Mouse (Mus musculus) testis, adult 2 months (tissue): ENCODE measurements around the gene Krtap3-2. TPM values are rescaled to one million over a fixed set of nuclear protein-coding genes. Genes with fewer than 3 reads are reported as not detected.
A peak's percentile ranks its signal among the peaks of the same experiment; 100 is the strongest.

Experiments used
- H3K27ac ChIP-seq: fragments of 200-500 bp; 2 replicates; pipeline ENCODE4 v1.5.1; 2012; ENCODE audit warnings: low read depth, low read length; ENCODE audit not compliant: control insufficient read depth, insufficient read depth
- H3K27me3 ChIP-seq: fragments of 200-500 bp; 2 replicates; pipeline ENCODE4 v1.6.1; 2012; ENCODE audit warnings: mild to moderate bottlenecking, low read length, moderate library complexity; ENCODE audit not compliant: control insufficient read depth, insufficient read depth
- H3K36me3 ChIP-seq: fragments of 200-500 bp; 2 replicates; pipeline ENCODE4 v1.6.1; 2012; ENCODE audit warnings: mild to moderate bottlenecking, low read length; ENCODE audit not compliant: control insufficient read depth, insufficient read depth
- H3K4me1 ChIP-seq: fragments of 200-500 bp; 2 replicates; pipeline ENCODE4 v1.6.1; 2012; ENCODE audit warnings: low read length; ENCODE audit not compliant: control insufficient read depth, insufficient read depth
- H3K4me3 ChIP-seq: fragments of 200-500 bp; 2 replicates; pipeline ENCODE4 v1.5.1; 2012; ENCODE audit warnings: low read depth, mild to moderate bottlenecking, low read length, moderate library complexity, mixed read lengths; ENCODE audit not compliant: control insufficient read depth
- CTCF ChIP-seq: fragments of 200-500 bp; IDR thresholded peaks from 2 replicates; pipeline ENCODE4 v1.5.1; 2012; ENCODE audit warnings: low read depth, mild to moderate bottlenecking, inconsistent platforms, low read length, moderate library complexity; ENCODE audit not compliant: control insufficient read depth, insufficient read depth, insufficient replicate concordance
- POLR2A ChIP-seq: fragments of 200-500 bp; IDR thresholded peaks from 2 replicates; pipeline ENCODE4 v1.6.1; 2012; ENCODE audit warnings: low read depth, mild to moderate bottlenecking, inconsistent platforms, low read length, moderate library complexity; ENCODE audit not compliant: control insufficient read depth
- polyA plus RNA-seq: library from polyadenylated mRNA; depleted of rRNA; stranded (reverse); fragments of >200 nt; gene quantifications from 2 replicates; pipeline ENCODE4 v1.2.3, GENCODE M21; 2012

Gene Krtap3-2
- polyA plus RNA-seq, 1 experiment = not detected

GRCm38 (mm10) chr11:99580636-99581035 lies 24.0 kb upstream of the Krtap3-2 start, which contains the start of gene Krtap1-5:
Gene Krtap1-5, minus strand, starts transcription at chr11:99581016.
- TF ChIP-seq CTCF (no peak), POLR2A (no peak)
- H3K4me3 ChIP-seq = no peak within 1 kb of the TSS
- H3K27me3 ChIP-seq = no peaks in the 10 kb centered on the region
- no peaks in the 10 kb centered on the region for H3K4me1 ChIP-seq
- no peaks in the 10 kb centered on the region for H3K36me3 ChIP-seq
- no peak within 1 kb of the TSS for H3K27ac ChIP-seq

GRCm38 (mm10) chr11:99574106-99574505 lies 17.5 kb upstream of the Krtap3-2 start:
- Histone ChIP-seq H3K4me1 (no peaks in the 10 kb centered on the region), H3K36me3 (no peaks in the 10 kb centered on the region), H3K27me3 (no peaks in the 10 kb centered on the region), H3K27ac (no peak overlapping the region), H3K4me3 (no peak overlapping the region)
- TF ChIP-seq POLR2A (no peak), CTCF (peak; percentile 70; the same call in 1 of the 2 replicates)

GRCm38 (mm10) chr11:99573164-99573563 lies 16.5 kb upstream of the Krtap3-2 start:
- Histone ChIP-seq H3K36me3 (no peaks in the 10 kb centered on the region), H3K27ac (no peak overlapping the region), H3K27me3 (no peaks in the 10 kb centered on the region), H3K4me1 (no peaks in the 10 kb centered on the region), H3K4me3 (no peak overlapping the region)
- TF ChIP-seq CTCF = no peak
- no peak for TF ChIP-seq POLR2A

GRCm38 (mm10) chr11:99566530-99566929 lies 9.9 kb upstream of the Krtap3-2 start, which contains the start of gene Krtap3-1:
Gene Krtap3-1, minus strand, starts transcription at chr11:99566630.
- no peak within 1 kb of the TSS for H3K4me3 ChIP-seq
- no peaks in the 10 kb centered on the region for H3K36me3 ChIP-seq
- H3K4me1 ChIP-seq = no peaks in the 10 kb centered on the region
- no peaks in the 10 kb centered on the region for H3K27me3 ChIP-seq
- TF ChIP-seq CTCF = no peak
- H3K27ac ChIP-seq = no peak within 1 kb of the TSS

GRCm38 (mm10) chr11:99562580-99562979 lies 5.9 kb upstream of the Krtap3-2 start:
- no peak overlapping the region for H3K27ac ChIP-seq
- H3K4me1 ChIP-seq = no peaks in the 10 kb centered on the region
- no peaks in the 10 kb centered on the region for H3K36me3 ChIP-seq
- no peak overlapping the region for H3K4me3 ChIP-seq
- TF ChIP-seq CTCF (no peak), POLR2A (no peak)
- H3K27me3 ChIP-seq = no peaks in the 10 kb centered on the region

GRCm38 (mm10) chr11:99559366-99559765 lies 2.7 kb upstream of the Krtap3-2 start, which contains the start of gene Gm11939:
Gene Gm11939, minus strand, starts transcription at chr11:99559466.
- no peaks in the 10 kb centered on the region for H3K36me3 ChIP-seq
- H3K4me3 ChIP-seq = no peak within 1 kb of the TSS
- no peak within 1 kb of the TSS for H3K27ac ChIP-seq
- H3K4me1 ChIP-seq = no peaks in the 10 kb centered on the region
- TF ChIP-seq CTCF = no peak
- no peak for TF ChIP-seq POLR2A
- H3K27me3 ChIP-seq = no peaks in the 10 kb centered on the region

GRCm38 (mm10) chr11:99557976-99558745 lies 1.5 kb upstream of the Krtap3-2 start:
- Histone ChIP-seq H3K36me3 (no peaks in the 10 kb centered on the region), H3K4me1 (no peaks in the 10 kb centered on the region), H3K4me3 (no peak overlapping the region), H3K27ac (no peak overlapping the region), H3K27me3 (no peaks in the 10 kb centered on the region)
- no peak for TF ChIP-seq CTCF
- no peak for TF ChIP-seq POLR2A
